Mouse (Mus musculus) cortical plate, adult 2 months (tissue): ENCODE results near the gene Cetn3. TPM values are rescaled to one million over a fixed set of nuclear protein-coding genes. Genes with fewer than 3 reads are reported as not detected.

Experiments used
- H3K27ac ChIP-seq: fragments of 200-500 bp; 2 replicates; pipeline ENCODE4 v1.5.1; 2012; ENCODE audit warnings: low read length, control low read depth, inconsistent platforms; ENCODE audit not compliant: insufficient read depth
- H3K4me1 ChIP-seq: fragments of 200-500 bp; 2 replicates; pipeline ENCODE4 v1.6.1; 2011; ENCODE audit warnings: low read length; ENCODE audit not compliant: control insufficient read depth, insufficient read depth
- H3K4me3 ChIP-seq: fragments of 200-500 bp; 2 replicates; pipeline ENCODE4 v1.5.1; 2011; ENCODE audit warnings: mild to moderate bottlenecking, low read length, control low read depth; ENCODE audit not compliant: insufficient read depth
- CTCF ChIP-seq: fragments of 200-500 bp; IDR thresholded peaks from 2 replicates; pipeline ENCODE4 v1.5.1; 2011; ENCODE audit warnings: mild to moderate bottlenecking, control low read depth, low read length; ENCODE audit not compliant: insufficient read depth; ENCODE audit errors: extremely low read depth
- POLR2A ChIP-seq: fragments of 200-500 bp; IDR thresholded peaks from 2 replicates; pipeline ENCODE4 v1.6.1; 2011; ENCODE audit warnings: mild to moderate bottlenecking, low read length, control low read depth; ENCODE audit not compliant: insufficient read depth; ENCODE audit errors: extremely low read depth
- polyA plus RNA-seq: library from polyadenylated mRNA; depleted of rRNA; stranded (reverse); fragments of >200 nt; gene quantifications from 2 replicates; pipeline ENCODE4 v1.2.3, GENCODE M21; 2012; rRNA removed

The Cetn3 gene
- polyA plus RNA-seq, 1 experiment = 150 TPM

GRCm38 (mm10) chr13:81840246-81840645, 57.4 kb downstream of the Cetn3 start:
- no peak overlapping the region for H3K27ac ChIP-seq
- TF ChIP-seq CTCF = no peak
- no peak for TF ChIP-seq POLR2A
- H3K4me1 ChIP-seq = peaks cover 2% of the 10 kb centered on the region
- no peak overlapping the region for H3K4me3 ChIP-seq

GRCm38 (mm10) chr13:81840646-81841045, 57.8 kb downstream of the Cetn3 start:
- no peak overlapping the region for H3K4me3 ChIP-seq
- no peak for TF ChIP-seq CTCF
- no peak for TF ChIP-seq POLR2A
- H3K4me1 ChIP-seq = peaks cover 2% of the 10 kb centered on the region
- H3K27ac ChIP-seq = no peak overlapping the region

- H3K4me3 ChIP-seq = no peak overlapping the region
- H3K4me1 ChIP-seq = peaks cover 2% of the 10 kb centered on the region
- TF ChIP-seq CTCF (no peak), POLR2A (no peak)
- H3K27ac ChIP-seq = no peak overlapping the region
Observed at GRCm38 (mm10) chr13:81842278-81842677, 59.4 kb downstream of the Cetn3 start.

Other genes starting within 250 kb of the Cetn3 start
- 1.9 and 2.4 TPM in 2 replicates for gene Adgrv1, start 149.9 kb upstream of the Cetn3 start, polyA plus RNA-seq
- gene Lysmd3, start 125.4 kb upstream of the Cetn3 start, polyA plus RNA-seq = 6.4 and 7.7 TPM in 2 replicates
- gene Polr3g, start 72.1 kb upstream of the Cetn3 start, polyA plus RNA-seq = 5.1 and 5.7 TPM in 2 replicates
- gene Mblac2, start 71.7 kb upstream of the Cetn3 start, polyA plus RNA-seq = 22.3 and 23.4 TPM in 2 replicates